Mouse (Mus musculus): ENCODE measurements around the gene Six5. TPM values are rescaled to one million over a fixed set of nuclear protein-coding genes. Genes with fewer than 3 reads are reported as not detected.
A peak's percentile ranks its signal among the peaks of the same experiment; 100 is the strongest.

Gene Six5
- polyA plus RNA-seq (2012; rRNA removed) = 14.8 and 20.0 TPM in 2 replicates

DNA sequence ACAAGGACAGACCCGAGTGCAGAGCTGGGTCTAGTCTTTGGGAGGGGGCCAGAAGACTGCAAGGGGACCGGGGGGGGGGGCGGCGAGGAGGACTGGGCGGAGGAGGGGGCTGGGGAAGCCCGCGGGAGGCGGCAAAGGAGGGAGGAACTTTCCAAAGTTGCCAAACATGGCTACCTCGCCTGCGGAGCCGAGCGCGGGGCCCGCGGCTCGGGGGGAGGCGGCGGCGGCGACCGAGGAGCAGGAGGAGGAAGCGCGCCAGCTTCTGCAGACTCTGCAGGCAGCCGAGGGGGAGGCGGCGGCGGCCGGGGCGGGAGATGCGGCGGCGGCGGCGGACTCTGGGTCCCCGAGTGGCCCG, at the start of gene Six5:
Gene Six5, plus strand, starts transcription at position 124 of the 355 bp plus-strand sequence.
- Histone ChIP-seq H3K4me1 (replicated peaks; ENCODE audit: control insufficient read depth, insufficient read depth, low read length) (peaks cover 26% of the 10 kb centered on the region), H3K27me3 (ENCODE audit: control insufficient read depth, insufficient read depth, low read length) (peaks cover 18% of the 10 kb centered on the region), H3K4me3 (ENCODE audit: control insufficient read depth, insufficient read depth, low read length) (peak within 1 kb of the TSS; percentile 79), H3K36me3 (ENCODE audit: control insufficient read depth, insufficient read depth, low read length) (no peaks in the 10 kb centered on the region), H3K27ac (ENCODE audit: control insufficient read depth, insufficient read depth, low read length) (peak within 1 kb of the TSS; percentile 48; the same call in 1 of the 2 replicates)
- DNase-seq = peak; percentile 65
- TF ChIP-seq POLR2A (IDR thresholded peaks at IDR 0.05; ENCODE audit: control insufficient read depth, extremely low read depth, insufficient read depth, low read length, poor library complexity) (no peak; the same call in 1 of the 2 replicates), CTCF (IDR thresholded peaks at IDR 0.05; ENCODE audit: borderline replicate concordance, control insufficient read depth, extremely low read depth, insufficient read depth, low read length, poor library complexity) (no peak)
- under 1% methylated on average over 35 of the region's 36 CpGs for WGBS

DNA sequence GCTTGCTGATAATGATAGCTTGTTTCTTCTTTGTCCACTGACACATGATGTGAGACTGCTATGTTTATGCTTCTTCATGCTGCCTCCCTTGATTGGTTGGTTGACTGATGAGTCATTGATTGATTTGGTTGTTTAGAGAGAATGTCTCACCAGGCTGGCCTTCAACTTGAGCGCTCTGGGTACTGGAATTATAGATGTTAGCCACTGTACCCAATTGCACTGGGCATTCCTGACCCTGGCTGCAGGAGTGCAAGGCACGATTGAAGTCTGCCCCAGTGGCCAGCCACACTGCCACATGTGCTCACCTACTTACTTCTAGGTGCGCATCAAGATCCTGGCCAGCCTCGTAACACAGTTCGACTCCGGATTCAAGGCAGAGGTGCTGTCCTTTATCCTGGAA, 49.8 kb upstream of the Six5 start:
- Histone ChIP-seq H3K27me3 (ENCODE audit: control insufficient read depth, insufficient read depth, low read length) (no peaks in the 10 kb centered on the region), H3K4me3 (ENCODE audit: control insufficient read depth, insufficient read depth, low read length) (no peak overlapping the region), H3K36me3 (ENCODE audit: control insufficient read depth, insufficient read depth, low read length) (peaks cover 89% of the 10 kb centered on the region), H3K27ac (ENCODE audit: control insufficient read depth, insufficient read depth, low read length) (no peak overlapping the region), H3K4me1 (replicated peaks; ENCODE audit: control insufficient read depth, insufficient read depth, low read length) (no peaks in the 10 kb centered on the region)
- no peak for TF ChIP-seq POLR2A (IDR thresholded peaks at IDR 0.05; ENCODE audit: control insufficient read depth, extremely low read depth, insufficient read depth, low read length, poor library complexity)
- no peak for TF ChIP-seq CTCF (IDR thresholded peaks at IDR 0.05; ENCODE audit: borderline replicate concordance, control insufficient read depth, extremely low read depth, insufficient read depth, low read length, poor library complexity)
- 99% methylated on average over 6 of the region's 6 CpGs for WGBS
- no peak for DNase-seq

- Histone ChIP-seq H3K36me3 (ENCODE audit: control insufficient read depth, insufficient read depth, low read length) (peaks cover 79% of the 10 kb centered on the region), H3K27ac (ENCODE audit: control insufficient read depth, insufficient read depth, low read length) (no peak overlapping the region), H3K4me3 (ENCODE audit: control insufficient read depth, insufficient read depth, low read length) (no peak overlapping the region), H3K4me1 (replicated peaks; ENCODE audit: control insufficient read depth, insufficient read depth, low read length) (no peaks in the 10 kb centered on the region), H3K27me3 (ENCODE audit: control insufficient read depth, insufficient read depth, low read length) (no peaks in the 10 kb centered on the region)
- TF ChIP-seq POLR2A (IDR thresholded peaks at IDR 0.05; ENCODE audit: control insufficient read depth, extremely low read depth, insufficient read depth, low read length, poor library complexity) = no peak
- no peak for TF ChIP-seq CTCF (IDR thresholded peaks at IDR 0.05; ENCODE audit: borderline replicate concordance, control insufficient read depth, extremely low read depth, insufficient read depth, low read length, poor library complexity)
- 97% methylated on average over 11 of the region's 11 CpGs for WGBS
- no peak for DNase-seq
Measured at GRCm38 (mm10) chr7:19046286-19047069, 47.9 kb upstream of the Six5 start.

DNA sequence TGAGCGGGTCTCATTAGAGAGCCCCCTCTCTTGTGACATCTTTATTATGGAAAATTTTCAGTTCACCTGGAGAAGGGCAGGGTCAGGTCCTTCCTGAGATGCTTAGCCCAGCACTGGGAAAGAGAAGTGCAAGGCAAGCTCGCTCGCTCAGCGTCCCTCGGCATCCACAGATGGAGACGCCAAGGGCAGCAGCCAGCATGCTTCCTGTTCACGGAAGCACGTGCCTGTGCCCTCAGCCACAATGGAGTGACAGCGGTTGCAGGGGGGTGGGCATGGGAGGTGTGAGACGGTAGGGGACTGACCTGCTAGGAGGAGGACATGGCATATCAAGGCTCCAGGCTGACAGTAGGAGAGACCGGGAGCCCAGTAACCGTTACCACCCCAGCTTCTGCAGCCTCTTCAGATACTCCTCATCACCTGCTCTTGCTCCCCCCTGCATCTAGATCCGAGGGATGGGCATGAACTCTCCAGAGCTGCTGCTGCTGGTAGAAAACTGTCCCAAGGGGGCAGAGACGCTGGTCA, 46.3 kb upstream of the Six5 start:
- Histone ChIP-seq H3K27ac (ENCODE audit: control insufficient read depth, insufficient read depth, low read length) (no peak overlapping the region), H3K4me3 (ENCODE audit: control insufficient read depth, insufficient read depth, low read length) (no peak overlapping the region), H3K4me1 (replicated peaks; ENCODE audit: control insufficient read depth, insufficient read depth, low read length) (no peaks in the 10 kb centered on the region), H3K36me3 (ENCODE audit: control insufficient read depth, insufficient read depth, low read length) (peaks cover 64% of the 10 kb centered on the region), H3K27me3 (ENCODE audit: control insufficient read depth, insufficient read depth, low read length) (no peaks in the 10 kb centered on the region)
- DNase-seq = no peak
- WGBS = 79% methylated on average over 14 of the region's 14 CpGs
- TF ChIP-seq POLR2A (IDR thresholded peaks at IDR 0.05; ENCODE audit: control insufficient read depth, extremely low read depth, insufficient read depth, low read length, poor library complexity) (no peak), CTCF (IDR thresholded peaks at IDR 0.05; ENCODE audit: borderline replicate concordance, control insufficient read depth, extremely low read depth, insufficient read depth, low read length, poor library complexity) (no peak)

GRCm38 (mm10) chr7:19049252-19049651, 45.1 kb upstream of the Six5 start:
- no peaks in the 10 kb centered on the region for H3K27me3 ChIP-seq (ENCODE audit: control insufficient read depth, insufficient read depth, low read length)
- no peaks in the 10 kb centered on the region for H3K4me1 ChIP-seq (replicated peaks; ENCODE audit: control insufficient read depth, insufficient read depth, low read length)
- H3K27ac ChIP-seq (ENCODE audit: control insufficient read depth, insufficient read depth, low read length) = no peak overlapping the region
- H3K4me3 ChIP-seq (ENCODE audit: control insufficient read depth, insufficient read depth, low read length) = no peak overlapping the region
- TF ChIP-seq CTCF (IDR thresholded peaks at IDR 0.05; ENCODE audit: borderline replicate concordance, control insufficient read depth, extremely low read depth, insufficient read depth, low read length, poor library complexity) (no peak), POLR2A (IDR thresholded peaks at IDR 0.05; ENCODE audit: control insufficient read depth, extremely low read depth, insufficient read depth, low read length, poor library complexity) (no peak)
- 93% methylated on average over 5 of the region's 5 CpGs for WGBS
- no peak for DNase-seq
- H3K36me3 ChIP-seq (ENCODE audit: control insufficient read depth, insufficient read depth, low read length) = peaks cover 54% of the 10 kb centered on the region

GRCm38 (mm10) chr7:19050172-19050571, 44.2 kb upstream of the Six5 start:
- H3K4me3 ChIP-seq (ENCODE audit: control insufficient read depth, insufficient read depth, low read length) = no peak overlapping the region
- H3K4me1 ChIP-seq (replicated peaks; ENCODE audit: control insufficient read depth, insufficient read depth, low read length) = no peaks in the 10 kb centered on the region
- TF ChIP-seq CTCF (IDR thresholded peaks at IDR 0.05; ENCODE audit: borderline replicate concordance, control insufficient read depth, extremely low read depth, insufficient read depth, low read length, poor library complexity) = no peak
- TF ChIP-seq POLR2A (IDR thresholded peaks at IDR 0.05; ENCODE audit: control insufficient read depth, extremely low read depth, insufficient read depth, low read length, poor library complexity) = no peak
- H3K27ac ChIP-seq (ENCODE audit: control insufficient read depth, insufficient read depth, low read length) = no peak overlapping the region
- WGBS = 93% methylated on average over 8 of the region's 8 CpGs
- DNase-seq = no peak
- peaks cover 45% of the 10 kb centered on the region for H3K36me3 ChIP-seq (ENCODE audit: control insufficient read depth, insufficient read depth, low read length)
- H3K27me3 ChIP-seq (ENCODE audit: control insufficient read depth, insufficient read depth, low read length) = no peaks in the 10 kb centered on the region

Data from thymus, adult 2 months (tissue).